28 mouse cellular contexts compared by ENCODE assay signal in the genomic region with DNA sequence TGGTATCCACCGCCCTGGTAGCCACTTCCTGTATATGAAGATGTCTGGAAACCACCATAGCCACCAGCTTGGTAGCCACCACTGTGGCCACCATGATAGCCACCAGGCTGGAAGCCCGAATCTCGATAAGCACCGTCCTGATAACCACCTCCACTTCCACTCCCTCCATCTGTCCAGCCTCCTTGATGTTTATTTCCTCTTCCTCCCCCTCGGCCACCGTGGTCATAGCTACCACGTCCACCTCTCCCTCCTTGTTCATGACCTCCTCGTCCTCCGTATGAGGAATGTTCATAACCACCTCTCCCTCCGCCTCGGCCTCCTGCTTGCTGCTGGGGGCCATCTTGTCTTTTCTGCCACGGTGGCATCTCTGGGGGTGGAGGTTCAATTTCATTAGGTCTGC. TPM values are rescaled to one million over a fixed set of nuclear protein-coding genes. Genes with fewer than 3 reads are reported as not detected.
DNase-seq lines count a peak whose midpoint lies in the region; ATAC-seq and TF ChIP-seq lines count a peak whose summit lies in the region.
"Had no signal": no experiment of that assay in that cellular context is flagged by ENCODE, and none has a peak within 500 bp of the region (broad histone marks: within the 10 kb centered on the region; RNA-seq: fewer than 3 reads in every experiment).

No protein-coding gene starts in this region.

- H3K27me3 ChIP-seq in heart, embryonic 12.5 days (replicated peaks) = no peaks in the 10 kb centered on the region
- H3K27me3 ChIP-seq in lung, embryonic 14.5 days (ENCODE audit: insufficient read depth, low read length) = no peaks in the 10 kb centered on the region
- no peaks in the 10 kb centered on the region for H3K27me3 ChIP-seq in stomach, embryonic 16.5 days (ENCODE audit: control insufficient read depth, insufficient read depth, low read length)
- H3K27me3 ChIP-seq: CH12.LX; embryonic facial prominence, embryonic 12.5 days; embryonic facial prominence, embryonic 15.5 days; heart, embryonic 13.5 days; Patski had no signal

- H3K9me3 ChIP-seq in heart, embryonic 12.5 days (replicated peaks) = no peaks in the 10 kb centered on the region
- H3K9me3 ChIP-seq in lung, embryonic 14.5 days (ENCODE audit: low read depth, low read length) = no peaks in the 10 kb centered on the region
- H3K9me3 ChIP-seq in stomach, embryonic 16.5 days (replicated peaks; ENCODE audit: control insufficient read depth, low read length) = no peaks in the 10 kb centered on the region
- H3K9me3 ChIP-seq: embryonic facial prominence, embryonic 12.5 days; embryonic facial prominence, embryonic 15.5 days; G1E; heart, embryonic 13.5 days had no signal

- H3K4me3 ChIP-seq in heart, embryonic 12.5 days = no peak overlapping the region
- no peak overlapping the region for H3K4me3 ChIP-seq in lung, embryonic 14.5 days (ENCODE audit: low read depth, low read length)
- no peak overlapping the region for H3K4me3 ChIP-seq in stomach, embryonic 16.5 days (replicated peaks; ENCODE audit: low read length)
- H3K4me3 ChIP-seq: embryonic facial prominence, embryonic 12.5 days; embryonic facial prominence, embryonic 15.5 days; gastrocnemius, adult 2 months; heart, embryonic 13.5 days had no signal

- no peak overlapping the region for H3K4me2 ChIP-seq in heart, embryonic 12.5 days
- H3K4me2 ChIP-seq in lung, embryonic 14.5 days = no peak overlapping the region
- no peak overlapping the region for H3K4me2 ChIP-seq in stomach, embryonic 16.5 days (ENCODE audit: low read depth, low read length)
- H3K4me2 ChIP-seq: embryonic facial prominence, embryonic 12.5 days; embryonic facial prominence, embryonic 15.5 days; heart, embryonic 13.5 days; hindbrain, embryonic 14.5 days had no signal

- peaks cover 34% of the 10 kb centered on the region for H3K36me3 ChIP-seq in heart, embryonic 12.5 days
- peaks cover 40% of the 10 kb centered on the region for H3K36me3 ChIP-seq in lung, embryonic 14.5 days (ENCODE audit: insufficient read depth)
- H3K36me3 ChIP-seq in stomach, embryonic 16.5 days (ENCODE audit: control insufficient read depth, insufficient read depth, low read length) = peaks cover 7% of the 10 kb centered on the region; the same call in 1 of the 2 replicates

- H3K27ac ChIP-seq in heart, embryonic 12.5 days (ENCODE audit: poor library complexity, severe bottlenecking) = no peak overlapping the region
- peak overlapping the region; percentile 60; the same call in 1 of the 2 replicates for H3K27ac ChIP-seq in lung, embryonic 14.5 days (ENCODE audit: low read depth)
- peak overlapping the region; percentile 43 for H3K27ac ChIP-seq in stomach, embryonic 16.5 days (ENCODE audit: low read length)
- H3K27ac ChIP-seq: embryonic facial prominence, embryonic 12.5 days; embryonic facial prominence, embryonic 15.5 days; gastrocnemius, adult 2 months; heart, embryonic 13.5 days; hindbrain, embryonic 14.5 days had no signal

- H3K4me1 ChIP-seq in heart, embryonic 12.5 days (replicated peaks) = peaks cover 10% of the 10 kb centered on the region
- no peaks in the 10 kb centered on the region for H3K4me1 ChIP-seq in lung, embryonic 14.5 days (ENCODE audit: insufficient read depth)
- 0 out of 2 replicates have a peak, but pooled peaks cover 3% of the 10 kb centered on the region for H3K4me1 ChIP-seq in stomach, embryonic 16.5 days (ENCODE audit: control insufficient read depth, insufficient read depth, low read length)
- H3K4me1 ChIP-seq: embryonic facial prominence, embryonic 12.5 days; embryonic facial prominence, embryonic 15.5 days had no signal

- H3K9ac ChIP-seq in heart, embryonic 12.5 days = no peak overlapping the region
- no peak overlapping the region for H3K9ac ChIP-seq in lung, embryonic 14.5 days
- no peak overlapping the region for H3K9ac ChIP-seq in stomach, embryonic 16.5 days (ENCODE audit: low read length)
- H3K9ac ChIP-seq: embryonic facial prominence, embryonic 12.5 days; embryonic facial prominence, embryonic 15.5 days; forebrain, postnatal 0 days; heart, embryonic 13.5 days; hindbrain, embryonic 14.5 days had no signal

- ATAC-seq in heart, embryonic 12.5 days (ENCODE audit: insufficient number of reproducible peaks, low FRiP score) = no peak
- ATAC-seq in lung, embryonic 14.5 days (ENCODE audit: insufficient read depth) = no peak
- no peak for ATAC-seq in stomach, embryonic 16.5 days (ENCODE audit: insufficient read depth, low FRiP score)
- ATAC-seq: forebrain, embryonic 14.5 days; forebrain, postnatal 0 days; Patski had no signal

- DNase-seq in heart, adult 11 months = peak; percentile 91
- DNase-seq in lung, embryonic 14.5 days = no peak
- no peak for DNase-seq in lung, postnatal 4 days
- DNase-seq in 416B (ENCODE audit: low read depth) = peak; percentile 20
- DNase-seq in left cerebral cortex, postnatal 14 days (ENCODE audit: low spot score in 2 of 2) = no peak
- DNase-seq in spleen, postnatal 10 days (ENCODE audit: low spot score in 2 of 2) = no peak
- DNase-seq: adrenal gland, postnatal 10 days; adrenal gland, postnatal 36 days; B cell, adult 2 months; cerebellum, adult 18-20 months; cerebellum, adult 9-10 months; cerebellum, postnatal 25 days; forebrain, postnatal 0 days; gastrocnemius, adult 2 months; gastrocnemius, postnatal 14 days; heart, adult 18-20 months; heart, postnatal 14 days; heart, postnatal 4 days had no signal

- intact Hi-C loops in left cerebral cortex, postnatal 14 days (cut with DNase I) = loop anchor here (5.0 to 10.0 kb wide), 3 partner anchors 144 to 524 kb away; no protein-coding TSS in a partner anchor

- no peak for TF ChIP-seq CTCF in lung, embryonic 14.5 days (IDR thresholded peaks at IDR 0.05; ENCODE audit: low read depth)

- 92% methylated on average over 12 of the region's 12 CpGs for WGBS in heart, embryonic 12.5 days
- WGBS in lung, embryonic 14.5 days = 62% methylated on average over 12 of the region's 12 CpGs
- 68% methylated on average over 12 of the region's 12 CpGs for WGBS in stomach, embryonic 16.5 days

RNA-seq across cellular contexts. Expression of a gene that starts 13.3 kb away (rescaled TPM):
- polyA plus RNA-seq in heart, embryonic 12.5 days (2016; fragmentation: Nextera tagmentation; extraction: Ambion mirVana) = 29.1 and 32.2 TPM in 2 replicates
- polyA plus RNA-seq in lung, embryonic 14.5 days (2014; fragmentation: Nextera tagmentation; extraction: Ambion mirVana) = 7.9 and 9.7 TPM in 2 replicates
- 20.8 and 23.2 TPM in 2 replicates for polyA plus RNA-seq in stomach, embryonic 16.5 days (2015; fragmentation: Nextera tagmentation; extraction: Ambion mirVana)
- total RNA-seq in left cerebral cortex, postnatal 14 days (2021) = 10 to 100 TPM; 49.2 to 54.7 TPM

Comparison
In these comparisons a context has a peak if more than half of its experiments do, and no peak if none do; other contexts are left out.
1. DNase-seq: peak in heart, adult 11 months (single experiment) and 416B (single experiment); none in lung, embryonic 14.5 days (single experiment), lung, postnatal 4 days (0 of 2), left cerebral cortex, postnatal 14 days (0 of 2) and spleen, postnatal 10 days (0 of 2).